Mouse (Mus musculus) CH12.LX (cell line): ENCODE results near the gene Gria1. TPM values are rescaled to one million over a fixed set of nuclear protein-coding genes. Genes with fewer than 3 reads are reported as not detected.

Experiments used
- DNase-seq: peaks from one replicate; pipeline ENCODE4 v3.0.0-alpha.2; 2013; ENCODE audit errors: extremely low read depth
- H3K27ac ChIP-seq: 2 replicates; pipeline ENCODE4 v1.5.1; 2012; ENCODE audit warnings: low read depth, mild to moderate bottlenecking, control low read depth, moderate library complexity; ENCODE audit not compliant: insufficient read depth
- H3K27me3 ChIP-seq: replicated peaks from 2 replicates; pipeline ENCODE3; 2012; ENCODE audit warnings: inconsistent platforms
- H3K36me3 ChIP-seq, 2 experiments: replicated peaks in 1 of 2; 2 replicates each; pipeline versions ENCODE3 to v1.6.1; 2012; ENCODE audit warnings: inconsistent platforms in 1 of 2, low read length in 1 of 2, mild to moderate bottlenecking in 1 of 2, mixed read lengths in 1 of 2, moderate library complexity in 1 of 2; ENCODE audit not compliant: control insufficient read depth in 1 of 2, insufficient read depth in 1 of 2
- H3K4me1 ChIP-seq, 2 experiments: 2 replicates each; pipeline ENCODE4 v1.6.1; 2012; ENCODE audit warnings: inconsistent platforms in 1 of 2, moderate library complexity in 1 of 2; ENCODE audit not compliant: insufficient read depth in 2 of 2, control insufficient read depth in 1 of 2
- H3K4me2 ChIP-seq: 2 replicates; pipeline ENCODE4 v1.6.1; 2012; ENCODE audit warnings: low read depth, mild to moderate bottlenecking, control low read depth; ENCODE audit not compliant: poor library complexity, insufficient read depth, severe bottlenecking
- H3K4me3 ChIP-seq, 3 experiments: fragments of 150-350 bp in 1 of 3; sonication (generic) in 1 of 3; replicated peaks in 1 of 3; 2 replicates each; pipeline versions ENCODE3 to v1.5.1; 2011 to 2012; ENCODE audit warnings: low read depth in 2 of 3, low read length in 2 of 3, mild to moderate bottlenecking in 2 of 3, moderate library complexity in 2 of 3, control low read depth in 1 of 3, improper control_type of control experiment in 1 of 3, inconsistent platforms in 1 of 3, mixed read lengths in 1 of 3; ENCODE audit not compliant: poor library complexity in 1 of 3
- H3K79me2 ChIP-seq: replicated peaks from 2 replicates; pipeline ENCODE4 v1.6.1; 2012; ENCODE audit warnings: mild to moderate bottlenecking, moderate library complexity; ENCODE audit not compliant: control insufficient read depth, poor library complexity, insufficient read depth, severe bottlenecking; ENCODE audit errors: extremely low read depth
- H3K9ac ChIP-seq: 2 replicates; pipeline ENCODE4 v1.6.1; 2012; ENCODE audit warnings: low read depth, mild to moderate bottlenecking, control low read depth, moderate library complexity; ENCODE audit not compliant: insufficient read depth
- H3K9me3 ChIP-seq: replicated peaks from 2 replicates; pipeline ENCODE3; 2012; ENCODE audit warnings: low read length, inconsistent platforms, mixed read lengths
- BHLHE40 ChIP-seq: IDR thresholded peaks from 2 replicates; pipeline ENCODE4 v1.6.1; 2011; ENCODE audit warnings: mild to moderate bottlenecking, low read depth, low read length, improper control_type of control experiment
- CTCF ChIP-seq, 2 experiments: IDR thresholded peaks in 1 of 2; conservative IDR thresholded peaks in 1 of 2; 2 replicates each; pipeline ENCODE4 v1.5.1; 2011 to 2012; ENCODE audit warnings: low read depth in 2 of 2, low read length in 2 of 2, improper control_type of control experiment in 1 of 2, inconsistent platforms in 1 of 2, mild to moderate bottlenecking in 1 of 2, moderate library complexity in 1 of 2
- E2F4 ChIP-seq: IDR thresholded peaks from 2 replicates; pipeline ENCODE4 v1.6.1; 2011; ENCODE audit warnings: low read depth, low read length, improper control_type of control experiment; ENCODE audit not compliant: insufficient replicate concordance
- ELF1 ChIP-seq: IDR thresholded peaks from 2 replicates; pipeline ENCODE4 v1.6.1; 2014; ENCODE audit warnings: low read depth, mild to moderate bottlenecking, inconsistent platforms, low read length, improper control_type of control experiment
- EP300 ChIP-seq: IDR thresholded peaks from 2 replicates; pipeline ENCODE4 v1.6.1; 2011; ENCODE audit warnings: low read length, improper control_type of control experiment
- GABPA ChIP-seq: IDR thresholded peaks from 2 replicates; pipeline ENCODE4 v1.6.1; 2012; ENCODE audit warnings: low read depth, low read length, improper control_type of control experiment, inconsistent platforms; ENCODE audit not compliant: insufficient replicate concordance
- HCFC1 ChIP-seq: IDR thresholded peaks from 2 replicates; pipeline ENCODE4 v1.6.1; 2012; ENCODE audit warnings: low read depth, mild to moderate bottlenecking, inconsistent platforms, low read length, improper control_type of control experiment
- IRF4 ChIP-seq: IDR thresholded peaks from 2 replicates; pipeline ENCODE4 v1.6.1; 2014; ENCODE audit warnings: low read depth, mild to moderate bottlenecking, inconsistent platforms, low read length, improper control_type of control experiment
- JUND ChIP-seq: conservative IDR thresholded peaks from 2 replicates; pipeline ENCODE4 v1.6.1; 2011; ENCODE audit warnings: low read depth, low read length, improper control_type of control experiment
- KAT2A ChIP-seq: IDR thresholded peaks from 2 replicates; pipeline ENCODE4 v1.6.1; 2012; ENCODE audit warnings: low read length, improper control_type of control experiment, inconsistent platforms; ENCODE audit not compliant: insufficient replicate concordance
- MAFK ChIP-seq: IDR thresholded peaks from 2 replicates; pipeline ENCODE4 v1.6.1; 2011; ENCODE audit warnings: low read length, improper control_type of control experiment; ENCODE audit not compliant: insufficient replicate concordance
- MAZ ChIP-seq: IDR thresholded peaks from 2 replicates; pipeline ENCODE4 v1.6.1; 2012; ENCODE audit warnings: low read depth, mild to moderate bottlenecking, inconsistent platforms, low read length, improper control_type of control experiment, moderate library complexity
- MEF2A ChIP-seq: IDR thresholded peaks from 2 replicates; pipeline ENCODE4 v1.6.1; 2014; ENCODE audit warnings: low read depth, mild to moderate bottlenecking, inconsistent platforms, low read length, improper control_type of control experiment, borderline replicate concordance
- MXI1 ChIP-seq: IDR thresholded peaks from 2 replicates; pipeline ENCODE4 v1.6.1; 2011; ENCODE audit warnings: mild to moderate bottlenecking, low read depth, low read length, improper control_type of control experiment
- MYC ChIP-seq: IDR thresholded peaks from 2 replicates; pipeline ENCODE4 v1.6.1; 2011; ENCODE audit warnings: low read depth, mild to moderate bottlenecking, improper control_type of control experiment, low read length
- NELFE ChIP-seq: IDR thresholded peaks from 2 replicates; pipeline ENCODE4 v1.6.1; 2011; ENCODE audit warnings: low read depth, low read length, improper control_type of control experiment
- POLR2A ChIP-seq: IDR thresholded peaks from 2 replicates; pipeline ENCODE4 v1.6.1; 2011; ENCODE audit warnings: low read depth, mild to moderate bottlenecking, improper control_type of control experiment, low read length
- POLR2AphosphoS2 ChIP-seq: IDR thresholded peaks from 2 replicates; pipeline ENCODE4 v1.6.1; 2011; ENCODE audit warnings: low read depth, low read length, improper control_type of control experiment
- RAD21 ChIP-seq: IDR thresholded peaks from 2 replicates; pipeline ENCODE4 v1.6.1; 2011; ENCODE audit warnings: low read depth, mild to moderate bottlenecking, low read length, improper control_type of control experiment, moderate library complexity
- TBP ChIP-seq: conservative IDR thresholded peaks from 2 replicates; pipeline ENCODE4 v1.6.1; 2011; ENCODE audit warnings: low read depth, low read length, improper control_type of control experiment
- TCF12 ChIP-seq: IDR thresholded peaks from 2 replicates; pipeline ENCODE4 v1.6.1; 2014; ENCODE audit warnings: low read depth, mild to moderate bottlenecking, inconsistent platforms, low read length, improper control_type of control experiment
- USF1 ChIP-seq: IDR thresholded peaks from 2 replicates; pipeline ENCODE4 v1.6.1; 2014; ENCODE audit warnings: low read depth, mild to moderate bottlenecking, inconsistent platforms, low read length, improper control_type of control experiment
- USF2 ChIP-seq: conservative IDR thresholded peaks from 2 replicates; pipeline ENCODE4 v1.6.1; 2011; ENCODE audit warnings: low read depth, low read length, improper control_type of control experiment
- ZKSCAN1 ChIP-seq: IDR thresholded peaks from 2 replicates; pipeline ENCODE4 v1.6.1; 2012; ENCODE audit warnings: low read depth, inconsistent platforms, low read length, improper control_type of control experiment, borderline replicate concordance
- ZNF384 ChIP-seq: IDR thresholded peaks from 2 replicates; pipeline ENCODE4 v1.6.1; 2012; ENCODE audit warnings: low read depth, low read length, improper control_type of control experiment, inconsistent platforms
- dilution Hi-C: fragments of 300-500 bp; cut with MboI; formaldehyde crosslinking; loops from 2 replicates; pipeline ENCODE4 v1.14.3; 2020; ENCODE audit warnings: low sequenced_read_pairs; ENCODE audit not compliant: extremely low pct_unique_long_range_greater_than_20kb, extremely low pct_ligation_motif_present
- in situ Hi-C: fragments of 300-500 bp; cut with MboI; formaldehyde crosslinking; loops from 3 replicates; pipeline ENCODE4 v1.14.3; 2019; ENCODE audit warnings: low sequenced_read_pairs, low pct_ligation_motif_present, low pct_unique_long_range_greater_than_20kb, mixed read lengths
- polyA plus RNA-seq: library from polyadenylated mRNA; unstranded; fragments of >175 nt; gene quantifications from 2 replicates; pipeline ENCODE4 v1.2.1, GENCODE M21; 2012; ENCODE audit warnings: low read depth; ENCODE audit not compliant: insufficient read length
- total RNA-seq, 2 experiments: library from RNA; depleted of rRNA; stranded (reverse); fragments of 300-350 nt in 1 of 2; fragments of >200 nt in 1 of 2; gene quantifications; 2 replicates each; pipeline ENCODE4 v1.2.3; 2012 to 2014

The Gria1 gene
- total and polyA plus RNA-seq, 3 experiments, result under 0.01 to 0.49 (median 0.05) TPM

GRCm38 (mm10) chr11:57114410-57114809 lies 103.2 kb downstream of the Gria1 start:
- Histone ChIP-seq H3K9me3 (peaks cover 3% of the 10 kb centered on the region), H3K36me3 (no peaks in the 10 kb centered on the region), H3K9ac (no peak overlapping the region), H3K27ac (no peak overlapping the region), H3K4me3 (no peak overlapping the region), H3K4me1 (no peaks in the 10 kb centered on the region), H3K27me3 (peaks cover 54% of the 10 kb centered on the region), H3K79me2 (no peaks in the 10 kb centered on the region), H3K4me2 (no peak overlapping the region)
- DNase-seq, result no peak
- in situ Hi-C loops, result no loop called here
- dilution Hi-C loops, result no loop called here
- TF ChIP-seq MAFK, result no peak
- TF ChIP-seq BHLHE40, result no peak
- TF ChIP-seq USF1, result no peak
- no peak for TF ChIP-seq EP300
- TF ChIP-seq RAD21, result no peak
- TF ChIP-seq POLR2A, result no peak
- no peak for TF ChIP-seq MAZ
- no peak for TF ChIP-seq TBP
- no peak for TF ChIP-seq NELFE
- no peak for TF ChIP-seq POLR2AphosphoS2
- no peak for TF ChIP-seq USF2

- no peak for DNase-seq
- in situ Hi-C loops, result no loop called here
- no peak for TF ChIP-seq ZNF384
- TF ChIP-seq HCFC1, result no peak
- no peak for TF ChIP-seq ZKSCAN1
- TF ChIP-seq POLR2AphosphoS2, result no peak
- TF ChIP-seq MYC, result no peak
- no peak for TF ChIP-seq MXI1
- TF ChIP-seq IRF4, result no peak
- no peak for TF ChIP-seq CTCF (conservative IDR thresholded peaks at IDR 0.05 in 1 of 2, IDR thresholded peaks at IDR 0.05 in 1 of 2; ENCODE audit: low read depth in 2 of 2, low read length in 2 of 2)
- no peak for TF ChIP-seq JUND
- no peak for TF ChIP-seq E2F4
- TF ChIP-seq MEF2A, result no peak
- no peak for TF ChIP-seq GABPA
- TF ChIP-seq POLR2A, result no peak
- no peak for TF ChIP-seq EP300
- no peak for TF ChIP-seq TCF12
- no peak for TF ChIP-seq ELF1
- TF ChIP-seq KAT2A, result no peak
- no peak for TF ChIP-seq BHLHE40
- TF ChIP-seq, all 38 proteins: peak for 0
Measured at GRCm38 (mm10) chr11:57127066-57127465, 115.9 kb downstream of the Gria1 start.

More at GRCm38 (mm10) chr11:57127066-57127465, 115.9 kb downstream of the Gria1 start:
- dilution Hi-C loops, result no loop called here
- Histone ChIP-seq H3K36me3 (no peaks in the 10 kb centered on the region), H3K27ac (no peak overlapping the region), H3K27me3 (peaks cover 16% of the 10 kb centered on the region), H3K4me3 (no peak overlapping the region), H3K4me1 (peaks cover 0 to 7% of the 10 kb centered on the region in 2 experiments; a peak in 1 of 4 replicates), H3K9me3 (no peaks in the 10 kb centered on the region), H3K9ac (no peak overlapping the region), H3K4me2 (no peak overlapping the region), H3K79me2 (no peaks in the 10 kb centered on the region)
